Mouse (Mus musculus) E14TG2a.4 (cell line): Measurements from ENCODE around the gene Thsd4.

Experiments used
- CTCF ChIP-seq: conservative IDR thresholded peaks from 2 replicates; pipeline ENCODE4 v1.5.1; 2014; ENCODE audit warnings: low read length
- POU5F1 ChIP-seq: IDR thresholded peaks from 2 replicates; pipeline ENCODE4 v1.6.1; 2014; ENCODE audit warnings: low read length, borderline replicate concordance

DNA sequence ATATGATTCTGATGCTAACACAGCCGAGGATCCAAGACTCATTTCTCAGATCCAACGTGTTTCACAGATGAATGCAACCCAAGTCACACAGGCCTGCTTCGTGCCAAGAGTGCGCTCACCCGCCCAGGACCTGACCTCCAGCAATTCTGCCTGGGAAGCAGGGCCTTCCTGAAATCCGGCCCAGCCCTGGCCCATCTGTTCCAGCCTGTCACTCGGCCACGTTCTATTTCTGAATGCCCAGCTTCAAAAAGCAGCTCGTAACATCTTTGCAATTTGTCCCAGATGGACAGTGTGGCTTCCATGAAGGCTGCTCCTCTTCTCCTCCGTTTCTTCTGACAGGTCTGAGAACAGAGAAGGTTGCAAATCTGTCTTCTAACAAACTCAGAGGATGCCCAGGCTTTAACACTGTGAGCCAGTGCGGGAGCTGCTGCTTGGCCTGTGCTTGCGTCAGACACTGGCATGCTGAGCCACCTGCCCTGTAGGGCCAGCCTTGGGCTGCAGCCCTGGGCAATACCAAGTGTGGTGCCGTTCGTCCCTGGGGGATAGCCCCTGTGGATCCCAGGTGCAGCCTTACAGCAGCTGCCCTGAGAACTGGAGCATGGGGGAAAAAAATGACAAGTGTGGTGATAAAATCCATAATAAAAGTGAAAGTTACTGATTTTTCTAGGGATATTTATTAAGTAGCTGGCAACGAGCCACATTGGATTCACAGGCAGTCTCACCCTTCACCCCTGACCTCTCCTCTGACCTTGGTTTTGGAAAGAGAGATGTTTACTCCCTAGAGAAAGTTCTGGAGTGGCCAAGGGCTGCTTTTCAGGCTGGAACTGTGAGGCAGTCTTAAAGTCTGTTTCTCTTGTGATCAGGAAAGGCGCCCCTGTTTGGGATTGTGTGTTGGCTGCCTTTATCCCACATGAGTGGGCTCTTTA, 211.8 kb downstream of the Thsd4 start:
- TF ChIP-seq CTCF (no peak), POU5F1 (no peak)
